Mouse (Mus musculus) midbrain, embryonic 11.5 days (tissue): Measurements from ENCODE around the gene Tomm6. TPM values are rescaled to one million over a fixed set of nuclear protein-coding genes. Genes with fewer than 3 reads are reported as not detected.
A peak's percentile ranks its signal among the peaks of the same experiment; 100 is the strongest.

Experiments
- ATAC-seq: fragments of 200-750 bp; cut with Nextera tagmentation; 2 replicates; pipeline ENCODE4 v1.8.0; 2017; ENCODE audit warnings: moderate TSS enrichment, moderate library complexity; ENCODE audit not compliant: low FRiP score
- DNase-seq: peaks from one replicate; pipeline ENCODE4 v3.0.0; 2015; ENCODE audit warnings: low spot score; ENCODE audit errors: missing footprints
- H3K27ac ChIP-seq: fragments of 300-500 bp; sonication (generic); 2 replicates; pipeline ENCODE4 v1.5.1; 2014; ENCODE audit warnings: low read depth, low read length
- H3K27me3 ChIP-seq: fragments of 300-500 bp; sonication (generic); 2 replicates; pipeline ENCODE4 v1.6.1; 2014; ENCODE audit warnings: mild to moderate bottlenecking, low read length, moderate library complexity, mixed read lengths; ENCODE audit not compliant: control insufficient read depth, insufficient read depth
- H3K36me3 ChIP-seq: fragments of 300-500 bp; sonication (generic); 2 replicates; pipeline ENCODE4 v1.6.1; 2014; ENCODE audit warnings: mild to moderate bottlenecking, low read length, moderate library complexity, mixed read lengths; ENCODE audit not compliant: control insufficient read depth, insufficient read depth
- H3K4me1 ChIP-seq: fragments of 300-500 bp; sonication (generic); 2 replicates; pipeline ENCODE4 v1.6.1; 2014; ENCODE audit warnings: low read length; ENCODE audit not compliant: control insufficient read depth, insufficient read depth
- H3K4me2 ChIP-seq: fragments of 300-500 bp; sonication (generic); 2 replicates; pipeline ENCODE4 v1.6.1; 2014; ENCODE audit warnings: mild to moderate bottlenecking, moderate library complexity
- H3K4me3 ChIP-seq: fragments of 300-500 bp; sonication (generic); 2 replicates; pipeline ENCODE4 v1.5.1; 2014; ENCODE audit warnings: low read depth, low read length
- H3K9ac ChIP-seq: fragments of 300-500 bp; sonication (generic); 2 replicates; pipeline ENCODE4 v1.6.1; 2014; ENCODE audit warnings: low read length
- H3K9me3 ChIP-seq: fragments of 300-500 bp; sonication (generic); 2 replicates; pipeline ENCODE4 v1.6.1; 2016; ENCODE audit warnings: low read length; ENCODE audit not compliant: control insufficient read depth
- WGBS: fragments of 180-500 bp; shearing (Covaris S2); extraction: QIAGEN DNeasy Blood & Tissue Kit; methylation state at CpG from one replicate; pipeline ENCODE4 v1.1.7; 2014; 5-methylcytosine and 5-hydroxymethylcytosine counted together
- polyA plus RNA-seq: library from polyadenylated mRNA; unstranded; fragments of >200 nt; fragmentation: Nextera tagmentation; extraction: Ambion mirVana; gene quantifications from 2 replicates; pipeline ENCODE4 v1.2.1, GENCODE M21; 2014

Gene Tomm6
- polyA plus RNA-seq, 1 experiment from 2014 or later = 375 TPM

DNA sequence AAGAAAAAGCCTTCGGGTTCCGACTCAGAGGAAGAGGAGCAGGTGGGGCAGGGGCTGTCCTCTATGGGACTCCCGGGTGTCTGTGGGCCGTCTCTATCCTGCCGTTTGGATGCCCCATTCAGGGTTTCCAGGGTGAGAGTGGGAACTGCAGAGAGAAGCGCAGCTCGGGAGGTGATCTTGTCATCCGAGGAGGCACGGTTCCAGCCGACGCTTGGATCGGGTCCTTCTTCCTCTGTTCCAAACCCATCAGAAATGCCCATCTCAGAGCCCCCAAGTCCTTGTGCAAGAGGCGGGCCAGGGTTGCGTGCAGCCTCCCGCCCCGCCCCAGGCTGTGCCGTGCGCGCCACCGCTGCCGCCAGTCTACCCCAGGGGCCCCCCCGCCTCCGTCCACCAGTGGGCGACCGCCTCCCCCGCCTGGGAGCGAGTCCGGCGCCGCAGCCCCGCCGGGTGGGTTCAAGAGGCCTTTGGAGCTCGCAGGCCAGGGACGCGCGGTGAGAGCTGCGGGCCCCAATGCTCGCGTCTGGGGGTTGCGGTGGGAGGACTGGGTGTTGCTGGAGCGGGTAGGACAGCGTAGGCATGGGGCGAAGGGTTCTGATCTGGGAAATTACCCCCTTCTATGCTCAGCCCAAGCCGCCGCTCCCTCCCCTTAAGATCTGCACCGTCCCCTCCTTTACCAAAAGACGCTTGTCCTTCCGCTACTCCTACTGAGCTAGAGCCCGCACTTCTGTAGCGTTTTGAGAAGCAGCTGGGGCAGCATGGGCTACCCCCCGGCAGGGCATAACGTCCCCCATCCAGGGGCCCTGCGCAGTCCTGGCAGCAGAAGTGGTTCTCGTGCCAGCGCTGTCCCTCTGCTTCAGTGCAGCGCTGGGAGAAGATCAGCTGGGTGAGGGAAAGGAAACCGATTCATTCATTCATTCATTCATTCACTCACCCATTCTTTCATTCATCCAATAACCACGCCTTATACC is 706 bp upstream of the Tomm6 start, which contains the start of gene Frs3:
TSS of gene Frs3 (plus strand) at position 423 of the 968 bp plus-strand sequence.
- ATAC-seq (peak; percentile 69), DNase-seq (peak; percentile 95)
- peak within 1 kb of the TSS; percentile 75 for H3K9ac ChIP-seq
- peaks cover 18% of the 10 kb centered on the region for H3K4me1 ChIP-seq
- H3K27ac ChIP-seq = peak within 1 kb of the TSS; percentile 52
- WGBS = 2% methylated on average over 55 of the region's 58 CpGs
- H3K27me3 ChIP-seq = no peaks in the 10 kb centered on the region
- H3K4me2 ChIP-seq = peak within 1 kb of the TSS; percentile 89
- no peaks in the 10 kb centered on the region for H3K9me3 ChIP-seq
- H3K4me3 ChIP-seq = peak within 1 kb of the TSS; percentile 60
- H3K36me3 ChIP-seq = peaks cover 2% of the 10 kb centered on the region; the same call in 1 of the 2 replicates

DNA sequence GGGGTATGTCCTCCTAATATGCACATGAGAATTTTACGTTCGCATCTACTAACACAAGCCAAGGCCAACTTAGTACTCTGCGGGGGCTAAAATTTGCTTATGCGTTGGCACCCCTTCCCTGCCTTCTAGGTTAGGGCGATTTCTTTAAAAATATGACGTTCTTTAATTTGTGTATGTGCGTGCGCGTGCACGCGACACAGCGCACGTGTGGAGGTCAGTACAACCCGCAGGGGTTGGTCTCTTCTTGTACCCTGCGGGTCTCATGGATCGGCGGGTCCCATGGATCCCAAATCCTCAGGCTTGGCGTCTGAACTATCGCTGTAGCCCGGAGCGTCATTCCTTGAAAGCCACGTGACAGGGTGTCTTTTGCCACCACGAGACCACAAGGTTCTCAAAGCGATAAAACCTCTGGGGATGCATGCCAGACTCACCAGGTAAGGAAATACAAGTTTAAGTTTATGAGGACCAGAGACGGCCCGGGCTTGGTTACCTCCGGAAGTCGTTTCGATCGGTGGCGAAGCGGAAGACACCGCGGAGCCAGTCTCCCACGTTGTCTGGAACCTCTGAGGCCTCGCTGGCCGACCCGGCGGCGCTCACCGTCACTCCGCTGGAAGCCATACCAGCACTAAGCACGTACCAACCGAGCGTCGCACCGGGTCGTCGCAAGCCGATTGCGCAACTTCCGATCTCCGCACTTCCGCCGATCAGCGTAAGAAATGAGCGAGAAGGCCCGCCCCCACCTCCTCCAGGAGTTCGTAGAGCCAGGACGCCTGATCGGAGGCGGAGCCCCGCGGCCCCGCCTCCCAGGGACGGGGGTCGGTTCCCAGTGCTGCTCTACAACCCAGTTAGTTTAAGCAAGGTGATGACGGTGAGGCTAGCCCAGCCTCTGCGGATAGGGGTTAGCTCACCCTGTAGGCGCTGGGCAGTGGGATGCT is 510 bp downstream of the Tomm6 start:
- H3K27ac ChIP-seq = peak overlapping the region; percentile 52; the same call in 1 of the 2 replicates
- H3K4me2 ChIP-seq = peak overlapping the region; percentile 89
- H3K9ac ChIP-seq = peak overlapping the region; percentile 75
- H3K4me1 ChIP-seq = peaks cover 15% of the 10 kb centered on the region
- DNase-seq (peak; percentile 100), ATAC-seq (peak; percentile 91)
- no peaks in the 10 kb centered on the region for H3K27me3 ChIP-seq
- no peaks in the 10 kb centered on the region for H3K9me3 ChIP-seq
- peak overlapping the region; percentile 60 for H3K4me3 ChIP-seq
- H3K36me3 ChIP-seq = peaks cover 2% of the 10 kb centered on the region; the same call in 1 of the 2 replicates
- WGBS = under 1% methylated on average over 70 of the region's 70 CpGs

DNA sequence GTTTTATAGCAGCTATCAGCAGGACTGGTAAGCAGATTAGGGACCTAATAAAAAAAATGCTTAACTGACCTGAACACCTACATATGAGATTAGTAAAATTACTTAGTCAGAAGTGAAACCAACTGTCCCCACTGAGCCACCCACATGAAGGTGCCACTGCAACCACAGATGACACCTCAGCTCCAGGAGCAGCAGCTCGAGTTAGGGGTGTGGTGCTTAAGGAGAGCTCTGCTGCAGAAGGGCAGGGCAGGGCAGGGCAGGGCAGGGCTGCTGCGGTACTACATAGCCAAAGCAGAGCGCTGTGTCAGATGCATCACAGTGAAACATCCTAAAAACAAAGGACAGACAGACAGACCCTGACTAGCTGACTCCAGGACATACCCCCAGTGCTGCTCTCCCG is 5.3 kb downstream of the Tomm6 start:
- DNase-seq = no peak
- Histone ChIP-seq H3K27me3 (no peaks in the 10 kb centered on the region), H3K4me3 (no peak overlapping the region), H3K4me2 (no peak overlapping the region), H3K4me1 (peaks cover 9% of the 10 kb centered on the region; the same call in 1 of the 2 replicates), H3K9ac (no peak overlapping the region), H3K9me3 (no peaks in the 10 kb centered on the region), H3K36me3 (peaks cover 20% of the 10 kb centered on the region), H3K27ac (no peak overlapping the region)
- no peak for ATAC-seq
- 87% methylated on average over 4 of the region's 4 CpGs for WGBS

DNA sequence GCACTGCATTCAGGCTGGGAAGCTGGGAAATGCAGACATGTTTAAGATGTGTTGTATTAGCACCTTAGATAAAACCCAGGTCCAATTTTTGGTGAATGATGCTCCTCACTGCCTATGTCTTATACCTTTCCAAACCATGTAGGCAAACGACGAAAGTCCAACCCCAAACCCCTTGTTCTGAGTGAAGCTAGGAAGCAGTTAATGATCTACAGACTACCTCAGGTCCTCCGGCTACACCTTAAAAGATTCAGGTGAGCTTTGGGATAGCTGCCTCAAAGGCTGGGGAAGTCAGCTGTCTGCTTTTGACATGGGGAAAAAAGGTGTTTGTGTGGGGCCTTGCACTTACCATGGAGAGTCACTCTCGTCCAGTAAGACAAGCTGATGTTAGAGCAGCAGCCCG is 9.5 kb downstream of the Tomm6 start:
- no peak overlapping the region for H3K9ac ChIP-seq
- no peak overlapping the region for H3K4me2 ChIP-seq
- 90% methylated on average over 5 of the region's 5 CpGs for WGBS
- no peaks in the 10 kb centered on the region for H3K4me1 ChIP-seq
- no peak for DNase-seq
- H3K36me3 ChIP-seq = peaks cover 17% of the 10 kb centered on the region
- no peaks in the 10 kb centered on the region for H3K27me3 ChIP-seq
- no peaks in the 10 kb centered on the region for H3K9me3 ChIP-seq
- no peak overlapping the region for H3K4me3 ChIP-seq
- no peak overlapping the region for H3K27ac ChIP-seq
- ATAC-seq = no peak

DNA sequence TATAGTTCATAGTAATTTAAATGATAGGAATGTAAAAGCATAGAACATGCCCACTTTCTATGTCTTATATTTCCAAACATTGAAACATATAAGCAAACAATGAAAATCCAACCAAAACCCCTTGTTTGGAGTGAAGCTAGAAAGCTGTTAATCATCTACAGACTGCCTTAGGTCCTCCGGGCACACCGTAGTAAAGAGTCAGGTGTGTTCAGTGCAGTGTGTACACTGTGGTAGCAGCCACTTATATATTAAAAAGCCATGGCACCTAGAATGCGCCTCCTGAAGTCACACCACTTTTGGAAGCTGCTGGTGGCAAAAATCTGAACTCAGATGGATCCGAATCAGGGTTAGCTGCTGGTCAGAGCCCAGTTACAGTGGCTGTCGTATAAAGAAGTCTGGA is 9.9 kb downstream of the Tomm6 start:
- ATAC-seq = no peak

DNA sequence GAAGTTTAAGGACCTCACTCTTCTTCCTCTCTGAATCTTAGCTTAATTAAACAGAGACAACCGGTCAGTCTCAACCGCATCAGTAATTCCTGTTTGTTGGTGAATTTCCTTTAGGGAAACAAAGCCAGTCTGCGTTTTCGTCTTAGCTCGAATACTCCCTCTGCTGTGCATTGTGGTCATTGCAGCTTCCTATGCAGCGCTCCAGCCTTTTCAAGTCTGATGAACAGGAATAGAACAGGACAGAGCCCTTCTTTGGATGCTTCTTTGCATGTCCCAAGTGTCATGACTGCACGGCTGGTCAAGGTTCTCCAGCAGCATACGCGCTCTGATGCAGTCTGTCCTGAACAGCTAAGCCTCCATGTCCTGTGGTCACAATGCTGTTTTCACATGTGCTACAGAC is 11.6 kb downstream of the Tomm6 start:
- H3K9me3 ChIP-seq = no peaks in the 10 kb centered on the region
- no peak overlapping the region for H3K4me3 ChIP-seq
- H3K4me1 ChIP-seq = peaks cover 11% of the 10 kb centered on the region
- WGBS = 21% methylated on average over 9 of the region's 9 CpGs
- no peak overlapping the region for H3K9ac ChIP-seq
- ATAC-seq (no peak), DNase-seq (peak; percentile 98)
- no peak overlapping the region for H3K27ac ChIP-seq
- H3K36me3 ChIP-seq = peaks cover 17% of the 10 kb centered on the region
- H3K4me2 ChIP-seq = no peak overlapping the region
- H3K27me3 ChIP-seq = peaks cover 8% of the 10 kb centered on the region

More for the DNA sequence above, 9.9 kb downstream of the Tomm6 start:
- DNase-seq = no peak
- Histone ChIP-seq H3K36me3 (peaks cover 18% of the 10 kb centered on the region), H3K27me3 (peaks cover under 1% of the 10 kb centered on the region; the same call in 1 of the 2 replicates), H3K4me3 (no peak overlapping the region), H3K4me1 (no peaks in the 10 kb centered on the region), H3K4me2 (no peak overlapping the region), H3K9me3 (no peaks in the 10 kb centered on the region), H3K27ac (no peak overlapping the region), H3K9ac (no peak overlapping the region)
- WGBS = 94% methylated on average over 5 of the region's 5 CpGs

DNA sequence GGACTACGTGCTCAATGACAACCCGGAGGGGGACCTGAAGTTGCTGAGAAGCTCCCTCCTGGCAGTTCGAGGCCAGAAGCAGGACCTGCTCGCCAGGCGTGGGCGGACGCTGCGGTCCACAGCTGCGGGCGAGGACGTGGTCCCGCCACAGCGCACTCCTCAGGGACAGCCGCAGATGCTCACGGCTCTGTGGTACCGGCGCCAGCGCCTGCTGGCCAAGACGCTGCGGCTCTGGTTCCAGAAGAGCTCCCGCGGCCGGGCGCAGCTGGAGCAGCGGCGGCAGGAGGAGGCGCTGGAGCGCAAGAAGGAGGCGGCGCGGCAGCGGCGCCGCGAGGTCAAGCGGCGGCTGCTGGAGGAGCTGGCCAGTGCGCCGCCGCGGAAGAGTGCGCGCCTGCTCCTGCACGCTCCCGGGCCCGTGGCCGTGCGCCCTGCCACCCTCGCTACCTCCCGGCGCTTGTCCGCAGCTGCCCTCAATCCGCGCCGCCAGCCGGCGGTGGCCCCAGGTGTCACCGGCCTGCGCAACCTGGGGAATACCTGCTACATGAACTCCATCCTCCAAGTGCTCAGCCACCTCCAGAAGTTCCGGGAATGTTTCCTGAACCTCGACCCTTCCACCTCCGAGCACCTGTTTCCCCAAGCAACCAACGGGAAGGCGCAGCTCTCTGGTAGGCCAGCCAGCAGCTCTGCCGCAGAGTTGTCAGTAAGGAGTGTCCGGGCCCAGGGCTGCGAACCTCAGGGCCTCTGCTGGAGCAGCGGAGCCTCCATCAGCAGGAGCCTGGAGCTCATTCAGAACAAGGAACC is 15.7 kb downstream of the Tomm6 start:
- Histone ChIP-seq H3K9me3 (no peaks in the 10 kb centered on the region), H3K4me2 (peak overlapping the region; percentile 60), H3K36me3 (0 out of 2 replicates have a peak, but pooled peaks cover 3% of the 10 kb centered on the region), H3K4me3 (peak overlapping the region; percentile 29), H3K9ac (peak overlapping the region; percentile 57), H3K27ac (no peak overlapping the region; the same call in 1 of the 2 replicates), H3K27me3 (peaks cover 12% of the 10 kb centered on the region), H3K4me1 (peaks cover 11% of the 10 kb centered on the region)
- ATAC-seq (peak; percentile 74), DNase-seq (peak; percentile 96)
- 3% methylated on average over 67 of the region's 68 CpGs for WGBS

DNA sequence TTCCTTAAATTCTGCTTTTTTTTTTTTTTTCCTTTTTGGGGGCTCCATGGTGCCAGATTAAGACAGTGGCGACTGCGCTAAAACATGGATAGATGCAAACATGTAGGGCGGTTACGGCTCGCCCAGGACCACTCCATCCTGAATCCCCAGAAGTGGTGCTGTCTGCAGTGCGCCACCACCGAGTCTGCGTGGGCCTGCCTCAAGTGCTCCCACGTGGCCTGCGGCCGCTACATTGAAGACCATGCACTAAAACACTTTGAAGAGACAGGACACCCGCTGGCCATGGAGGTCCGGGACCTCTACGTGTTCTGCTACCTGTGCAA is 16.2 kb downstream of the Tomm6 start:
- ATAC-seq (peak; percentile 72), DNase-seq (no peak)
- H3K27me3 ChIP-seq = peaks cover 12% of the 10 kb centered on the region
- H3K27ac ChIP-seq = no peak overlapping the region
- H3K9ac ChIP-seq = peak overlapping the region; percentile 57
- 8% methylated on average over 14 of the region's 14 CpGs for WGBS
- H3K9me3 ChIP-seq = no peaks in the 10 kb centered on the region
- 0 out of 2 replicates have a peak, but pooled peaks cover 3% of the 10 kb centered on the region for H3K36me3 ChIP-seq
- H3K4me1 ChIP-seq = peaks cover 11% of the 10 kb centered on the region
- H3K4me3 ChIP-seq = peak overlapping the region; percentile 29
- H3K4me2 ChIP-seq = peak overlapping the region; percentile 60
